Mouse (Mus musculus): ENCODE data around the gene Carnmt1.

DNA sequence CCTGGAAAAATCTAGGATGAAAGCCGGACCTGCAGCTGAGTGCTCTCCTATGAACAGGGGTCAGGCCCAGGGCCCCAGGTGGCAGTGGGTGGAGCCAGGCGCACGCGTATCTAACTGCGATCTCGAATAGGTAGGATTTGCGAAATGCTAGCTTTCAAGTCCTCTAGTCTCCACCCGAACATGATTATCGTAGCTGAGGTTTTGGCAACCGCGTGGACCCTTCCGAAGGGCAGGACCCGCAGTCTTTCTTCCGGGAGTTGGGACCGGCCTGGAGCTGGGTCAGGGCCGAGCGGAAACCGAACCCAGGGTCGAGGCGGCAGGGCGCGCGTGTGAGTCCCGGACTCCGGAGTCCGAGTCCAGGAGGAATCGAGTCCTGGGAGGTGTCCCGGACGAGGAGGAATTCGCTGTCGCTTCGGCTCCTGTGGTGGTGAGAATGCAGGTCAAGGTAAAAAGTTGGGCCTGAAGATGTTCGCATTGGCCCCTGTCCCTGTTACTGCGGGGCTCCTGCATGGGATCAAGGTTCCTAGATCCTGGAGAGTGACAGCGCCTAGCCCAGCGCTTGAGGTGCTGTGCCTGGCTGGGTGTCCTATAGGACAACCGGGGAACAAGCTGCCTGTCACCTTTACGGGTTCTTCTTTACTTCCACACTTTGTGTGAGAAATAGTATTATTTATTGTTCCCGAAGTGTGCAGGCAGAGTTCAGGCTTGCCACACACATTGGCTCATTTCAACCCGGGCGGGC lies 79.2 kb downstream of the Carnmt1 start, which contains the start of gene Trpm6:
- TF ChIP-seq CTCF (IDR thresholded peaks at IDR 0.05; ENCODE audit: insufficient read depth, low read depth, low read length) (no peak), POLR2A (IDR thresholded peaks at IDR 0.05; ENCODE audit: insufficient read depth, low read depth, low read length) (no peak)
